Mouse (Mus musculus) heart, adult 18-20 months (tissue): ENCODE measurements around the gene Akt3. TPM values are rescaled to one million over a fixed set of nuclear protein-coding genes. Genes with fewer than 3 reads are reported as not detected.
A peak's percentile ranks its signal among the peaks of the same experiment; 100 is the strongest.

Experiments
- DNase-seq, 2 experiments: peaks; one replicate each; pipeline ENCODE4 v3.0.0; 2021 to 2022; ENCODE audit warnings: mixed read lengths in 1 of 2
- total RNA-seq, 2 experiments: library from RNA; stranded (reverse); gene quantifications; 2 replicates each; pipeline ENCODE4 v1.2.3; 2021

Akt3 gene
- total RNA-seq, 2 experiments from 2014 or later: 16.9 to 19.8 TPM

- no peak for DNase-seq
Observed at GRCm38 (mm10) chr1:177051366-177051963, 206.5 kb downstream of the Akt3 start.

GRCm38 (mm10) chr1:177048773-177049172 is 209.2 kb downstream of the Akt3 start:
- DNase-seq: no peak

GRCm38 (mm10) chr1:177046963-177047362 is 211.0 kb downstream of the Akt3 start:
- no peak for DNase-seq

- peak; percentile 19 to 20 for DNase-seq
Observed at GRCm38 (mm10) chr1:177045885-177046284, 212.1 kb downstream of the Akt3 start.

- no peak for DNase-seq
Observed at GRCm38 (mm10) chr1:177040058-177040457, 217.9 kb downstream of the Akt3 start.

- no peak for DNase-seq
Observed at GRCm38 (mm10) chr1:177039093-177039674, 218.8 kb downstream of the Akt3 start.

- DNase-seq: no peak
Observed at GRCm38 (mm10) chr1:177038383-177038782, 219.6 kb downstream of the Akt3 start.

GRCm38 (mm10) chr1:177035460-177035859 is 222.5 kb downstream of the Akt3 start:
- no peak for DNase-seq

- no peak for DNase-seq
Observed at GRCm38 (mm10) chr1:177032233-177032632, 225.8 kb downstream of the Akt3 start.

- DNase-seq: no peak
Observed at GRCm38 (mm10) chr1:177031196-177031595, 226.8 kb downstream of the Akt3 start.

- no peak for DNase-seq
Observed at GRCm38 (mm10) chr1:177030669-177031068, 227.3 kb downstream of the Akt3 start.

- DNase-seq: no peak
Observed at GRCm38 (mm10) chr1:177029032-177029431, 229.0 kb downstream of the Akt3 start.

- no peak for DNase-seq
Observed at GRCm38 (mm10) chr1:177027706-177028105, 230.3 kb downstream of the Akt3 start.

GRCm38 (mm10) chr1:177022751-177023150 is 235.3 kb downstream of the Akt3 start:
- DNase-seq: no peak

- no peak for DNase-seq
Observed at GRCm38 (mm10) chr1:177019668-177020067, 238.3 kb downstream of the Akt3 start.

- no peak for DNase-seq
Observed at GRCm38 (mm10) chr1:177018750-177019149, 239.3 kb downstream of the Akt3 start.

- no peak for DNase-seq
Observed at GRCm38 (mm10) chr1:177016729-177017128, 241.3 kb downstream of the Akt3 start.

GRCm38 (mm10) chr1:177015917-177016316 is 242.1 kb downstream of the Akt3 start:
- DNase-seq: no peak

- peak; percentile 28 to 33 for DNase-seq
Observed at GRCm38 (mm10) chr1:177014921-177015439, 243.0 kb downstream of the Akt3 start.

GRCm38 (mm10) chr1:177014346-177014745 is 243.7 kb downstream of the Akt3 start:
- DNase-seq: peak; percentile 37 to 54

- peak; percentile 29 to 41 for DNase-seq
Observed at GRCm38 (mm10) chr1:177013776-177014175, 244.2 kb downstream of the Akt3 start.

- no peak for DNase-seq
Observed at GRCm38 (mm10) chr1:177013313-177013712, 244.7 kb downstream of the Akt3 start.

- no peak for DNase-seq
Observed at GRCm38 (mm10) chr1:177012774-177013173, 245.2 kb downstream of the Akt3 start.

GRCm38 (mm10) chr1:177011688-177012087 is 246.3 kb downstream of the Akt3 start:
- DNase-seq: no peak
